Comparison of ENCODE assay signal across 14 mouse cellular contexts in the genomic region with DNA sequence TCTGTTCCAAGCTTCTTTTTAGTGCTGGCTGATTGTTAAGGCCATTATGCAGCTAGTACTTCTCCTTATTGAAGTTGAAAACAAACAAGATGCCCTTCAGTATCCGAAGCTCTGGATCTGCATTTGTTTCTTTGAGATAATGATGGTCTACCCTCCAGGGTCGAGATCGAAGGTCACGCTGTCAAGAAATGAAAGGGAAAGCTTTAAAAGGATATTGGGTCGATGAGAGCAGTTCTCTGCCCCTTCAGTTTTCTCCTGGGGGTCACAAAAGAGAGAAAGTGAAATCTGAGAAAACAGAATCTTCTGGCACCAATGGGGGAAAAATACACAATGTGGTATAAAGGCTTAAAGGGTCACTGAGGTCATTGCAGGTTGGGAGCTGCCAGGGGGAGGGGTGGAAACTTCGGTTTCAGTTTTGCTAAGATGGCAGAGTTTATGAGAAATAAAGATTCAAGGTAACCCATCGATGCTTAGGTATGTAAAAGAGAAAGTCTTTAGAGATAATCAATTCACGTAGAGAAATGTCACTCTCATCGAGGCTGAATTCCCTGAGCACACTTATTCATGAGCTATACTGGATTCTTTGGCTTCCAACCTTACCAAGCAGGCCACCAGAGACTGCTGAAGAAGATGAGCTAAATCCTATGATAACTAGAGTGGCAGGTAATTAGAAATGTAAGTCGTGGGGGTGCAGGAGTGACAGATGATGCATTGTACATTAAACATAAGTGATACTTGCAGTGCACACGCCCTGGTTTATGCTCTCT.
"Had no signal": no experiment of that assay in that cellular context is flagged by ENCODE, and none has a peak within 500 bp of the region (broad histone marks: within the 10 kb centered on the region; RNA-seq: fewer than 3 reads in every experiment).

No protein-coding gene starts in this region.

- H3K4me1 ChIP-seq: limb, embryonic 13.5 days had no signal

- H3K36me3 ChIP-seq: limb, embryonic 13.5 days had no signal

- H3K9ac ChIP-seq: limb, embryonic 13.5 days; liver, embryonic 14.5 days had no signal

- H3K4me2 ChIP-seq: limb, embryonic 13.5 days had no signal

- DNase-seq: kidney, adult 8-10 months; kidney, postnatal 36 days; layer of hippocampus, adult 9-11 months; layer of hippocampus, postnatal 36 days; left cerebral cortex, postnatal 4 days; lung, adult 18-20 months; retina, postnatal 1 day; right cerebral cortex, postnatal 4 days; spleen, adult 18-20 months; thymus, adult 18-20 months; thymus, postnatal 25 days had no signal

- H3K27me3 ChIP-seq: limb, embryonic 13.5 days had no signal

- H3K27ac ChIP-seq: limb, embryonic 13.5 days; liver, embryonic 14.5 days had no signal

- H3K9me3 ChIP-seq: limb, embryonic 13.5 days had no signal

- H3K4me3 ChIP-seq: limb, embryonic 13.5 days had no signal

- ATAC-seq: intestine, postnatal 0 days had no signal
